Mouse (Mus musculus) MEL (cell line): ENCODE measurements around the gene Rnf126. TPM values are rescaled to one million over a fixed set of nuclear protein-coding genes. Genes with fewer than 3 reads are reported as not detected.
A peak's percentile ranks its signal among the peaks of the same experiment; 100 is the strongest.

Source experiments
- DNase-seq: peaks from one replicate; pipeline ENCODE4 v3.0.0; 2011; ENCODE audit warnings: low read depth, low spot score
- H3K27ac ChIP-seq: 2 replicates; pipeline ENCODE4 v1.5.1; 2012; ENCODE audit warnings: low read depth, mild to moderate bottlenecking, control low read depth, low read length, moderate library complexity; ENCODE audit not compliant: control insufficient read depth
- H3K27me3 ChIP-seq, 2 experiments: fragments of 150-350 bp in 1 of 2; sonication (generic) in 1 of 2; 2 replicates each; pipeline ENCODE4 v1.6.1; 2012; ENCODE audit warnings: low read length in 2 of 2, mild to moderate bottlenecking in 2 of 2, improper control_type of control experiment in 1 of 2, moderate library complexity in 1 of 2; ENCODE audit not compliant: insufficient read depth in 2 of 2, control insufficient read depth in 1 of 2
- H3K36me3 ChIP-seq, 2 experiments: 2 replicates each; pipeline ENCODE4 v1.6.1; 2012 to 2014; ENCODE audit warnings: low read length in 2 of 2, improper control_type of control experiment in 1 of 2, inconsistent platforms in 1 of 2, mild to moderate bottlenecking in 1 of 2; ENCODE audit not compliant: insufficient read depth in 2 of 2, control insufficient read depth in 1 of 2
- H3K4me1 ChIP-seq, 2 experiments: fragments of 150-350 bp in 1 of 2; sonication (generic) in 1 of 2; 2 replicates each; pipeline ENCODE4 v1.6.1; 2012; ENCODE audit warnings: low read length in 2 of 2, improper control_type of control experiment in 1 of 2, mild to moderate bottlenecking in 1 of 2; ENCODE audit not compliant: insufficient read depth in 2 of 2, control insufficient read depth in 1 of 2
- H3K4me3 ChIP-seq, 2 experiments: fragments of 150-350 bp in 1 of 2; sonication (generic) in 1 of 2; 2 replicates each; pipeline ENCODE4 v1.5.1; 2012; ENCODE audit warnings: low read depth in 2 of 2, low read length in 2 of 2, mild to moderate bottlenecking in 2 of 2, moderate library complexity in 2 of 2, control low read depth in 1 of 2, improper control_type of control experiment in 1 of 2; ENCODE audit not compliant: control insufficient read depth in 1 of 2, insufficient read depth in 1 of 2
- H3K79me2 ChIP-seq: 2 replicates; pipeline ENCODE4 v1.6.1; 2012; ENCODE audit warnings: mild to moderate bottlenecking, low read length, moderate library complexity; ENCODE audit not compliant: control insufficient read depth, poor library complexity, insufficient read depth
- H3K9ac ChIP-seq: 2 replicates; pipeline ENCODE4 v1.6.1; 2012; ENCODE audit warnings: low read depth, mild to moderate bottlenecking, control low read depth, low read length, moderate library complexity; ENCODE audit not compliant: control insufficient read depth, poor library complexity, severe bottlenecking
- H3K9me3 ChIP-seq: fragments of 150-350 bp; sonication (generic); replicated peaks from 2 replicates; pipeline ENCODE4 v1.6.1; 2012; ENCODE audit warnings: mild to moderate bottlenecking, low read length, improper control_type of control experiment, moderate library complexity; ENCODE audit not compliant: insufficient read depth
- BHLHE40 ChIP-seq: IDR thresholded peaks from 2 replicates; pipeline ENCODE4 v1.6.1; 2012; ENCODE audit warnings: low read depth, mild to moderate bottlenecking, inconsistent platforms, low read length, improper control_type of control experiment, borderline replicate concordance
- CHD1 ChIP-seq: IDR thresholded peaks from 2 replicates; pipeline ENCODE4 v1.6.1; 2012; ENCODE audit warnings: low read depth, mild to moderate bottlenecking, inconsistent platforms, low read length, improper control_type of control experiment
- CHD2 ChIP-seq: IDR thresholded peaks from 2 replicates; pipeline ENCODE4 v1.6.1; 2011; ENCODE audit warnings: low read length, improper control_type of control experiment
- CTCF ChIP-seq, 3 experiments: IDR thresholded peaks in 2 of 3; conservative IDR thresholded peaks in 1 of 3; 2 replicates each; pipeline ENCODE4 v1.5.1; 2011 to 2012; ENCODE audit warnings: low read length in 3 of 3, low read depth in 2 of 3, mild to moderate bottlenecking in 2 of 3, improper control_type of control experiment in 1 of 3, inconsistent platforms in 1 of 3, mixed read lengths in 1 of 3, moderate library complexity in 1 of 3; ENCODE audit not compliant: control insufficient read depth in 1 of 3, insufficient read depth in 1 of 3, poor library complexity in 1 of 3, severe bottlenecking in 1 of 3
- E2F4 ChIP-seq: IDR thresholded peaks from 2 replicates; pipeline ENCODE4 v1.6.1; 2011; ENCODE audit warnings: low read depth, low read length, improper control_type of control experiment, borderline replicate concordance
- ELF1 ChIP-seq: IDR thresholded peaks from 2 replicates; pipeline ENCODE4 v1.6.1; 2014; ENCODE audit warnings: low read depth, mild to moderate bottlenecking, inconsistent platforms, low read length, improper control_type of control experiment, moderate library complexity
- EP300 ChIP-seq, 2 experiments: IDR thresholded peaks; 2 replicates each; pipeline ENCODE4 v1.6.1; 2011; ENCODE audit warnings: improper control_type of control experiment in 2 of 2, low read length in 2 of 2, low read depth in 1 of 2, mild to moderate bottlenecking in 1 of 2
- ETS1 ChIP-seq: IDR thresholded peaks from 2 replicates; pipeline ENCODE4 v1.6.1; 2012; ENCODE audit warnings: low read depth, mild to moderate bottlenecking, inconsistent platforms, low read length, improper control_type of control experiment, moderate library complexity
- GABPA ChIP-seq: IDR thresholded peaks from 2 replicates; pipeline ENCODE4 v1.6.1; 2012; ENCODE audit warnings: low read depth, mild to moderate bottlenecking, inconsistent platforms, low read length, improper control_type of control experiment, moderate library complexity
- GATA1 ChIP-seq: IDR thresholded peaks from 2 replicates; pipeline ENCODE4 v1.6.1; 2011; ENCODE audit warnings: low read depth, low read length, improper control_type of control experiment
- HCFC1 ChIP-seq: IDR thresholded peaks from 2 replicates; pipeline ENCODE4 v1.6.1; 2012; ENCODE audit warnings: low read depth, mild to moderate bottlenecking, inconsistent platforms, low read length, improper control_type of control experiment, moderate library complexity
- JUND ChIP-seq: IDR thresholded peaks from 2 replicates; pipeline ENCODE4 v1.6.1; 2011; ENCODE audit warnings: low read depth, mild to moderate bottlenecking, improper control_type of control experiment, low read length
- KAT2A ChIP-seq: conservative IDR thresholded peaks from 2 replicates; pipeline ENCODE4 v1.6.1; 2012; ENCODE audit warnings: low read depth, low read length, improper control_type of control experiment, inconsistent platforms
- MAFK ChIP-seq: IDR thresholded peaks from 2 replicates; pipeline ENCODE4 v1.6.1; 2011; ENCODE audit warnings: low read depth, mild to moderate bottlenecking, low read length, improper control_type of control experiment, borderline replicate concordance
- MAX ChIP-seq: IDR thresholded peaks from 2 replicates; pipeline ENCODE4 v1.6.1; 2011; ENCODE audit warnings: low read length, improper control_type of control experiment
- MEF2A ChIP-seq: IDR thresholded peaks from 2 replicates; pipeline ENCODE4 v1.6.1; 2014; ENCODE audit warnings: low read depth, mild to moderate bottlenecking, inconsistent platforms, low read length, improper control_type of control experiment; ENCODE audit not compliant: poor library complexity, insufficient replicate concordance, severe bottlenecking; ENCODE audit errors: extremely low read depth
- MXI1 ChIP-seq: IDR thresholded peaks from 2 replicates; pipeline ENCODE4 v1.6.1; 2011; ENCODE audit warnings: mild to moderate bottlenecking, low read depth, low read length, improper control_type of control experiment
- MYB ChIP-seq: IDR thresholded peaks from 2 replicates; pipeline ENCODE4 v1.6.1; 2011; ENCODE audit warnings: mild to moderate bottlenecking, low read depth, low read length, improper control_type of control experiment
- MYC ChIP-seq: IDR thresholded peaks from 2 replicates; pipeline ENCODE4 v1.6.1; 2011; ENCODE audit warnings: low read depth, mild to moderate bottlenecking, low read length, improper control_type of control experiment, moderate library complexity
- NELFE ChIP-seq: IDR thresholded peaks from 2 replicates; pipeline ENCODE4 v1.6.1; 2011; ENCODE audit warnings: low read depth, low read length, improper control_type of control experiment
- NRF1 ChIP-seq: IDR thresholded peaks from 2 replicates; pipeline ENCODE4 v1.6.1; 2014; ENCODE audit warnings: low read depth, mild to moderate bottlenecking, inconsistent platforms, low read length, improper control_type of control experiment, moderate library complexity; ENCODE audit not compliant: poor library complexity, insufficient read depth, severe bottlenecking
- POLR2A ChIP-seq, 2 experiments: IDR thresholded peaks; 2 replicates each; pipeline ENCODE4 v1.6.1; 2011 to 2012; ENCODE audit warnings: low read length in 2 of 2, mild to moderate bottlenecking in 2 of 2, control low read depth in 1 of 2, improper control_type of control experiment in 1 of 2, low read depth in 1 of 2, moderate library complexity in 1 of 2; ENCODE audit not compliant: control insufficient read depth in 1 of 2, insufficient read depth in 1 of 2, poor library complexity in 1 of 2
- POLR2AphosphoS5 ChIP-seq: IDR thresholded peaks from 2 replicates; pipeline ENCODE4 v1.6.1; 2012; ENCODE audit warnings: low read depth, borderline replicate concordance, mild to moderate bottlenecking, inconsistent platforms, low read length, moderate library complexity, mixed read lengths
- RCOR1 ChIP-seq: IDR thresholded peaks from 2 replicates; pipeline ENCODE4 v1.6.1; 2012; ENCODE audit warnings: low read depth, mild to moderate bottlenecking, inconsistent platforms, low read length, improper control_type of control experiment
- SIN3A ChIP-seq: IDR thresholded peaks from 2 replicates; pipeline ENCODE4 v1.6.1; 2012; ENCODE audit warnings: low read length, improper control_type of control experiment, inconsistent platforms
- SMC3 ChIP-seq: IDR thresholded peaks from 2 replicates; pipeline ENCODE4 v1.6.1; 2011; ENCODE audit warnings: low read depth, low read length, improper control_type of control experiment
- TBP ChIP-seq: IDR thresholded peaks from 2 replicates; pipeline ENCODE4 v1.8.0; 2011; ENCODE audit warnings: low read depth, low read length, improper control_type of control experiment
- TCF12 ChIP-seq: IDR thresholded peaks from 2 replicates; pipeline ENCODE4 v1.6.1; 2014; ENCODE audit warnings: low read depth, mild to moderate bottlenecking, inconsistent platforms, low read length, improper control_type of control experiment, moderate library complexity
- UBTF ChIP-seq: IDR thresholded peaks from 2 replicates; pipeline ENCODE4 v1.6.1; 2012; ENCODE audit warnings: low read depth, mild to moderate bottlenecking, inconsistent platforms, low read length, improper control_type of control experiment, moderate library complexity, borderline replicate concordance; ENCODE audit not compliant: insufficient read depth
- USF1 ChIP-seq: IDR thresholded peaks from 2 replicates; pipeline ENCODE4 v1.6.1; 2014; ENCODE audit warnings: low read depth, mild to moderate bottlenecking, inconsistent platforms, low read length, improper control_type of control experiment, moderate library complexity
- USF2 ChIP-seq, 2 experiments: IDR thresholded peaks; 2 replicates each; pipeline ENCODE4 v1.6.1; 2011 to 2012; ENCODE audit warnings: improper control_type of control experiment in 2 of 2, low read length in 2 of 2, borderline replicate concordance in 1 of 2, inconsistent platforms in 1 of 2, low read depth in 1 of 2, mild to moderate bottlenecking in 1 of 2; ENCODE audit not compliant: insufficient read depth in 1 of 2
- ZC3H11A ChIP-seq: IDR thresholded peaks from 2 replicates; pipeline ENCODE4 v1.6.1; 2012; ENCODE audit warnings: low read depth, mild to moderate bottlenecking, inconsistent platforms, low read length, improper control_type of control experiment
- ZKSCAN1 ChIP-seq: IDR thresholded peaks from 2 replicates; pipeline ENCODE4 v1.6.1; 2012; ENCODE audit warnings: low read depth, mild to moderate bottlenecking, inconsistent platforms, low read length, improper control_type of control experiment, moderate library complexity
- ZMIZ1 ChIP-seq: IDR thresholded peaks from 2 replicates; pipeline ENCODE4 v1.6.1; 2012; ENCODE audit warnings: low read depth, mild to moderate bottlenecking, inconsistent platforms, low read length, improper control_type of control experiment, moderate library complexity
- ZNF384 ChIP-seq: IDR thresholded peaks from 2 replicates; pipeline ENCODE4 v1.6.1; 2012; ENCODE audit warnings: low read depth, mild to moderate bottlenecking, inconsistent platforms, low read length, improper control_type of control experiment
- polyA plus RNA-seq, 2 experiments: library from polyadenylated mRNA; stranded (reverse) in 1 of 2; unstranded in 1 of 2; fragments of >175 nt in 1 of 2; fragments of >200 nt in 1 of 2; gene quantifications; 2 replicates each; pipeline versions ENCODE4 v1.2.1 to v1.2.4; 2012; ENCODE audit warnings: low replicate concordance in 2 of 2, low read depth in 1 of 2; ENCODE audit not compliant: insufficient read length in 2 of 2, insufficient read depth in 1 of 2, missing spikeins in 1 of 2
- total RNA-seq: library from RNA; depleted of rRNA; stranded (reverse); fragments of 300-350 nt; gene quantifications from 2 replicates; pipeline ENCODE4 v1.2.3, GENCODE M21; 2012

The Rnf126 gene
- total and polyA plus RNA-seq, 3 experiments = 84.8 to 184 (median 174) TPM

GRCm38 (mm10) chr10:79788386-79789158 is 21.8 kb upstream of the Rnf126 start:
- no peak overlapping the region; the same call in 1 of the 2 replicates for H3K27ac ChIP-seq
- H3K79me2 ChIP-seq = no peaks in the 10 kb centered on the region
- H3K9me3 ChIP-seq = no peaks in the 10 kb centered on the region
- peak overlapping the region in 1 of 2 experiments; percentile 29; a peak in 2 of 4 replicates for H3K4me3 ChIP-seq
- no peaks in the 10 kb centered on the region for H3K27me3 ChIP-seq
- no peaks in the 10 kb centered on the region; a peak in 1 of 4 replicates for H3K36me3 ChIP-seq
- peaks cover 0 to 10% of the 10 kb centered on the region in 2 experiments; a peak in 3 of 4 replicates for H3K4me1 ChIP-seq
- H3K9ac ChIP-seq = peak overlapping the region; percentile 42
- DNase-seq = peak; percentile 83
- TF ChIP-seq GATA1 = no peak
- no peak for TF ChIP-seq NELFE
- no peak for TF ChIP-seq POLR2AphosphoS5
- TF ChIP-seq JUND = no peak
- no peak for TF ChIP-seq ETS1
- TF ChIP-seq SIN3A = peak; percentile 52; the same call in 1 of the 2 replicates
- 0 out of 2 replicates have a peak, but pooled peaks have one; percentile 21 for TF ChIP-seq HCFC1
- TF ChIP-seq MYC = no peak
- no peak for TF ChIP-seq CHD1
- TF ChIP-seq TBP = no peak
- no peak for TF ChIP-seq CHD2
- TF ChIP-seq KAT2A = no peak
- no peak for TF ChIP-seq GABPA
- TF ChIP-seq CTCF (IDR thresholded peaks at IDR 0.05 in 2 of 3, conservative IDR thresholded peaks at IDR 0.05 in 1 of 3; ENCODE audit: control insufficient read depth in 1 of 3, insufficient read depth in 1 of 3, low read depth in 2 of 3, low read length in 3 of 3, poor library complexity in 1 of 3, severe bottlenecking in 1 of 3) = peak; percentile 66 to 96 (median 90)
- no peak for TF ChIP-seq ZKSCAN1
- no peak for TF ChIP-seq ZMIZ1
- TF ChIP-seq TCF12 = 0 out of 2 replicates have a peak, but pooled peaks have one; percentile 9
- no peak for TF ChIP-seq RCOR1
- no peak for TF ChIP-seq MAFK
- TF ChIP-seq MEF2A = no peak
- no peak for TF ChIP-seq UBTF
- no peak for TF ChIP-seq EP300 (IDR thresholded peaks at IDR 0.05; ENCODE audit: low read depth in 1 of 2, low read length in 2 of 2)
- no peak for TF ChIP-seq E2F4
- peak; percentile 9; the same call in 1 of the 2 replicates for TF ChIP-seq BHLHE40
- TF ChIP-seq USF1 = no peak
- TF ChIP-seq ELF1 = no peak
- no peak for TF ChIP-seq ZNF384
- peak; percentile 69 for TF ChIP-seq ZC3H11A
- TF ChIP-seq MYB = no peak
- TF ChIP-seq MAX = no peak
- peak; percentile 81 for TF ChIP-seq SMC3
- peak; percentile 41; the same call in 1 of the 2 replicates for TF ChIP-seq MXI1
- TF ChIP-seq NRF1 = no peak
- TF ChIP-seq POLR2A (IDR thresholded peaks at IDR 0.05; ENCODE audit: control insufficient read depth in 1 of 2, insufficient read depth in 1 of 2, low read depth in 1 of 2, low read length in 2 of 2, poor library complexity in 1 of 2) = no peak
- TF ChIP-seq USF2 (IDR thresholded peaks at IDR 0.05; ENCODE audit: borderline replicate concordance in 1 of 2, insufficient read depth in 1 of 2, low read depth in 1 of 2, low read length in 2 of 2) = no peak
